Mouse (Mus musculus) intestine, embryonic 14.5 days (tissue): ENCODE results near the gene Kat6b. TPM values are rescaled to one million over a fixed set of nuclear protein-coding genes. Genes with fewer than 3 reads are reported as not detected.
A peak's percentile ranks its signal among the peaks of the same experiment; 100 is the strongest.

ENCODE experiments used
- ATAC-seq: fragments of 200-750 bp; cut with Nextera tagmentation; replicated peaks from 2 replicates; pipeline ENCODE4 v1.8.0; 2017; ENCODE audit warnings: low read depth, moderate number of reproducible peaks, moderate TSS enrichment, moderate library complexity; ENCODE audit not compliant: low FRiP score, low TSS enrichment
- DNase-seq: peaks from one replicate; pipeline ENCODE4 v3.0.0-alpha.2; 2018; ENCODE audit warnings: low spot score
- H3K27ac ChIP-seq: fragments of 300-500 bp; sonication (generic); 2 replicates; pipeline ENCODE4 v1.5.1; 2014; ENCODE audit warnings: low read depth, mild to moderate bottlenecking, control low read depth
- H3K27me3 ChIP-seq: fragments of 300-500 bp; sonication (generic); replicated peaks from 2 replicates; pipeline ENCODE4 v1.6.1; 2014; ENCODE audit warnings: low read length, control low read depth; ENCODE audit not compliant: control insufficient read depth, insufficient read depth
- H3K36me3 ChIP-seq: fragments of 300-500 bp; sonication (generic); 2 replicates; pipeline ENCODE4 v1.6.1; 2014; ENCODE audit warnings: low read length, control low read depth; ENCODE audit not compliant: control insufficient read depth, insufficient read depth
- H3K4me1 ChIP-seq: fragments of 300-500 bp; sonication (generic); replicated peaks from 2 replicates; pipeline ENCODE4 v1.6.1; 2014; ENCODE audit warnings: low read length, control low read depth, mixed read lengths; ENCODE audit not compliant: control insufficient read depth, insufficient read depth
- H3K4me2 ChIP-seq: fragments of 300-500 bp; sonication (generic); 2 replicates; pipeline ENCODE4 v1.6.1; 2014; ENCODE audit warnings: low read length
- H3K4me3 ChIP-seq: fragments of 300-500 bp; sonication (generic); 2 replicates; pipeline ENCODE4 v1.5.1; 2014; ENCODE audit warnings: low read depth, low read length, control low read depth, mixed read lengths
- H3K9ac ChIP-seq: fragments of 300-500 bp; sonication (generic); 2 replicates; pipeline ENCODE4 v1.6.1; 2014; ENCODE audit warnings: mild to moderate bottlenecking, low read length
- H3K9me3 ChIP-seq: fragments of 300-500 bp; sonication (generic); 2 replicates; pipeline ENCODE4 v1.6.1; 2016; ENCODE audit warnings: low read length, control low read depth; ENCODE audit not compliant: control insufficient read depth
- WGBS: fragments of 180-500 bp; shearing (Covaris S2); extraction: QIAGEN DNeasy Blood & Tissue Kit; methylation state at CpG from one replicate; pipeline ENCODE4 v1.1.7; 2014; 5-methylcytosine and 5-hydroxymethylcytosine counted together
- polyA plus RNA-seq: library from polyadenylated mRNA; unstranded; fragments of >200 nt; fragmentation: Nextera tagmentation; extraction: Ambion mirVana; gene quantifications from 2 replicates; pipeline ENCODE4 v1.2.1, GENCODE M21; 2014

Gene Kat6b
- polyA plus RNA-seq, 1 experiment from 2014 or later: 19.6 TPM

GRCm38 (mm10) chr14:21610224-21610623 is 129.0 kb downstream of the Kat6b start:
- peaks cover 8% of the 10 kb centered on the region for H3K36me3 ChIP-seq
- no peak overlapping the region for H3K4me2 ChIP-seq
- H3K4me1 ChIP-seq: peaks cover 4% of the 10 kb centered on the region; the same call in 1 of the 2 replicates
- H3K9ac ChIP-seq: no peak overlapping the region
- DNase-seq (no peak), ATAC-seq (0 out of 2 replicates have a peak, but pooled peaks have one; percentile 50)
- no peak overlapping the region for H3K4me3 ChIP-seq
- WGBS: 17% methylated on average over 3 of the region's 3 CpGs
- no peaks in the 10 kb centered on the region for H3K27me3 ChIP-seq
- H3K9me3 ChIP-seq: no peaks in the 10 kb centered on the region
- no peak overlapping the region for H3K27ac ChIP-seq

DNA sequence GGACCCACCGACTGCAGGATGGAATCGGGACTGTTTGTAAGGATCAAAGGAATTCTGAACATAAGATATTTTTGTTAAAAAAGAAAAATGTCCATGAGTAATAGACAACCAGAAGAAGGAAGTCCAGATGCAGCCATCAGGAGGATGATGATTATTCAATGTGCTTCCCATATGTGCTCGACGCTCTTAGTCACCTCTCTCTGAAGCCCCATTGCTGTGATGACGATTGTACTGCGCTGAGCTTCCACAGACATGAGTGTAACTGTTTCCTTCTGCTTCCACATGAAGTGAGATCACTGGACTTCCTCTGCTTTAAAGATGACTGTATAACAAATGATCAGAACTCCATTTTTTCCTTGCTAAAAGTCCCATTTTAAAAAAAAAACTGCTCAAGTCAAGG is 131.8 kb downstream of the Kat6b start:
- no peak for ATAC-seq
- 84% methylated on average over 6 of the region's 6 CpGs for WGBS

DNA sequence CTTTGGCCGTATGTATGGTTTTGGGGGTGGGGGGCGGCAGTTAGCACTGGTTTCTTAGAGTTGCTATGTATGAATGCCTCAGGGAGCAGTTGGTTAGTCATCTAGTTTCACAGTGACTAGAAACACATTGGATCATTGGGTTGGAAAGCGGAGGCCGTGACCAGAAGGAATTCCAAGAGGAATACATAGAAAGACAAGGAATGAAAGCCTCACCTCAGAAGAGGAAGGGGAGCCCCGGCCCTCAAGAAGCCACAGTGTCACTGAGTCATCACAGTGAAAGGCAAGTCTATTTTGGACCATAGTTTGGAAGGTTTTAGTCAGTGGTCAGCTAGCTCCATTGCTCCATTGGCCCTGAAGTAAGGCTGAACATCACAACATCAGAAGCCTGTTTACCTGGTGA is 132.9 kb downstream of the Kat6b start:
- H3K4me1 ChIP-seq: peaks cover 11% of the 10 kb centered on the region

More for the DNA sequence above, 131.8 kb downstream of the Kat6b start:
- Histone ChIP-seq H3K9me3 (no peaks in the 10 kb centered on the region), H3K9ac (no peak overlapping the region), H3K36me3 (peaks cover 8% of the 10 kb centered on the region), H3K4me2 (no peak overlapping the region), H3K27ac (no peak overlapping the region), H3K4me3 (no peak overlapping the region), H3K27me3 (no peaks in the 10 kb centered on the region), H3K4me1 (peaks cover 12% of the 10 kb centered on the region)
- DNase-seq: peak; percentile 29

GRCm38 (mm10) chr14:21615853-21616252 is 134.6 kb downstream of the Kat6b start:
- Histone ChIP-seq H3K4me3 (no peak overlapping the region), H3K27me3 (no peaks in the 10 kb centered on the region), H3K9me3 (no peaks in the 10 kb centered on the region), H3K36me3 (peaks cover 20% of the 10 kb centered on the region), H3K4me2 (no peak overlapping the region), H3K9ac (no peak overlapping the region), H3K4me1 (peaks cover 11% of the 10 kb centered on the region; the same call in 1 of the 2 replicates), H3K27ac (no peak overlapping the region)
- ATAC-seq: no peak
- no peak for DNase-seq
- 94% methylated on average over 2 of the region's 2 CpGs for WGBS

More for the DNA sequence above, 132.9 kb downstream of the Kat6b start:
- 94% methylated on average over 5 of the region's 5 CpGs for WGBS
- Histone ChIP-seq H3K36me3 (peaks cover 10% of the 10 kb centered on the region), H3K27me3 (no peaks in the 10 kb centered on the region), H3K9me3 (no peaks in the 10 kb centered on the region), H3K4me2 (no peak overlapping the region), H3K9ac (no peak overlapping the region), H3K4me3 (no peak overlapping the region), H3K27ac (no peak overlapping the region)
- ATAC-seq (no peak), DNase-seq (no peak)

GRCm38 (mm10) chr14:21617221-21617980 is 136.2 kb downstream of the Kat6b start:
- Histone ChIP-seq H3K9me3 (no peaks in the 10 kb centered on the region), H3K27me3 (no peaks in the 10 kb centered on the region), H3K4me3 (no peak overlapping the region), H3K4me2 (no peak overlapping the region), H3K27ac (no peak overlapping the region), H3K36me3 (peaks cover 26% of the 10 kb centered on the region; the same call in 1 of the 2 replicates), H3K4me1 (peaks cover 11% of the 10 kb centered on the region; the same call in 1 of the 2 replicates), H3K9ac (no peak overlapping the region)
- DNase-seq (no peak), ATAC-seq (no peak)
- WGBS: 51% methylated on average over 4 of the region's 4 CpGs

- no peak overlapping the region for H3K27ac ChIP-seq
- no peak overlapping the region for H3K4me3 ChIP-seq
- 91% methylated on average over 7 of the region's 7 CpGs for WGBS
- peaks cover 11% of the 10 kb centered on the region; the same call in 1 of the 2 replicates for H3K4me1 ChIP-seq
- H3K9ac ChIP-seq: no peak overlapping the region
- DNase-seq (no peak), ATAC-seq (no peak)
- no peaks in the 10 kb centered on the region for H3K9me3 ChIP-seq
- H3K36me3 ChIP-seq: peaks cover 36% of the 10 kb centered on the region
- H3K27me3 ChIP-seq: no peaks in the 10 kb centered on the region
- H3K4me2 ChIP-seq: no peak overlapping the region
These were observed 138.7 kb downstream of the Kat6b start for GRCm38 (mm10) chr14:21619951-21620350.

DNA sequence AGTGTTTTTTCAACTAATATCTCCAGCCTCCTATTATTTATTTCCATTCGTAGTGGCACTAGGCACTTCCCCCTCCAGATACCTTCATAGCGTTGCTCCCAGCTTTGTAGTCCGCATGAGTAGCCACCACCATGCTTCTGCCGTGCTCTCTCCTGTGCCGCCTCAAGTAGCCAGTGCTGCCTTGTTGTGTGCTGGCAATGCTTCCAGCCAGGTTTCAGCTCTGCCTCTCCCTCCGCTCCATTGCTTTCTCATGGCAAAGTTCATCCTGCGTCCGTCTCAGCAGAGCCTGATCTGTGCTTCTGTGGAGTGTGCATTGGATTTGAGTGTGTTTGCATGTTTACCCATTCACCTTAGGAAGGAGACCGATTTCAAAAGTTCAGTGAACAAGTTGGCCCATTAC is 144.7 kb downstream of the Kat6b start:
- Histone ChIP-seq H3K27me3 (no peaks in the 10 kb centered on the region), H3K27ac (no peak overlapping the region), H3K36me3 (peaks cover 67% of the 10 kb centered on the region), H3K4me1 (no peaks in the 10 kb centered on the region), H3K9me3 (no peaks in the 10 kb centered on the region), H3K9ac (no peak overlapping the region), H3K4me3 (no peak overlapping the region), H3K4me2 (no peak overlapping the region)
- WGBS: 90% methylated on average over 9 of the region's 9 CpGs
- ATAC-seq: no peak
- DNase-seq: no peak

- Histone ChIP-seq H3K4me3 (no peak overlapping the region), H3K27me3 (no peaks in the 10 kb centered on the region), H3K4me1 (no peaks in the 10 kb centered on the region; the same call in 1 of the 2 replicates), H3K36me3 (peaks cover 47% of the 10 kb centered on the region), H3K4me2 (no peak overlapping the region), H3K9ac (no peak overlapping the region), H3K27ac (peak overlapping the region; percentile 34; the same call in 1 of the 2 replicates), H3K9me3 (no peaks in the 10 kb centered on the region)
- 37% methylated on average over 5 of the region's 5 CpGs for WGBS
- ATAC-seq: no peak
- DNase-seq: peak; percentile 55
These were observed 150.5 kb downstream of the Kat6b start for GRCm38 (mm10) chr14:21631665-21632200.
